ENCODE assay signal across 9 mouse cellular contexts in genomic region chr7:119795311-119795710, GRCm38 (mm10). TPM values are rescaled to one million over a fixed set of nuclear protein-coding genes. Genes with fewer than 3 reads are reported as not detected.
DNase-seq lines count a peak whose midpoint lies in the region; ATAC-seq lines count a peak whose summit lies in the region.
"Had no signal": no experiment of that assay in that cellular context is flagged by ENCODE, and none has a peak within 500 bp of the region (broad histone marks: within the 10 kb centered on the region; RNA-seq: fewer than 3 reads in every experiment).

No protein-coding gene starts in this region.

- peak overlapping the region; percentile 16; the same call in 1 of the 2 replicates for H3K9ac ChIP-seq in heart, embryonic 11.5 days (ENCODE audit: low read depth, low read length)
- H3K9ac ChIP-seq in forebrain, embryonic 16.5 days (replicated peaks; ENCODE audit: low read depth, low read length) = no peak overlapping the region
- H3K9ac ChIP-seq in liver, embryonic 16.5 days (ENCODE audit: low read depth, low read length) = peak overlapping the region; percentile 10

- intact Hi-C loops in left cerebral cortex, postnatal 25 days (cut with DNase I) = no loop called here

- DNase-seq in heart, adult 8-10 months (ENCODE audit: low spot score) = no peak
- DNase-seq in A20 (ENCODE audit: low read depth, low spot score) = peak; percentile 31
- no peak for DNase-seq in thymus, postnatal 25 days
- no peak for DNase-seq in right cerebral cortex, adult 2 months (ENCODE audit: low spot score in 2 of 2)
- no peak for DNase-seq in left cerebral cortex, postnatal 25 days (ENCODE audit: low spot score in 2 of 2)

- H3K27me3 ChIP-seq in heart, embryonic 11.5 days (ENCODE audit: control insufficient read depth, insufficient read depth, low read length) = no peaks in the 10 kb centered on the region
- H3K27me3 ChIP-seq in forebrain, embryonic 16.5 days (replicated peaks; ENCODE audit: control insufficient read depth, insufficient read depth, low read length) = no peaks in the 10 kb centered on the region
- H3K27me3 ChIP-seq in liver, embryonic 16.5 days (ENCODE audit: control insufficient read depth, insufficient read depth, low read depth, low read length) = no peaks in the 10 kb centered on the region

- H3K36me3 ChIP-seq in heart, embryonic 11.5 days (ENCODE audit: control insufficient read depth, insufficient read depth, low read length) = no peaks in the 10 kb centered on the region
- H3K36me3 ChIP-seq in forebrain, embryonic 16.5 days (ENCODE audit: control insufficient read depth, insufficient read depth) = no peaks in the 10 kb centered on the region
- no peaks in the 10 kb centered on the region for H3K36me3 ChIP-seq in liver, embryonic 16.5 days (ENCODE audit: control insufficient read depth, insufficient read depth)

- H3K27ac ChIP-seq in heart, embryonic 11.5 days (ENCODE audit: low read depth, low read length) = no peak overlapping the region
- no peak overlapping the region for H3K27ac ChIP-seq in forebrain, embryonic 16.5 days (ENCODE audit: low read length)
- H3K27ac ChIP-seq in liver, embryonic 16.5 days (ENCODE audit: low read length) = peak overlapping the region; percentile 55; the same call in 1 of the 2 replicates

- H3K9me3 ChIP-seq in heart, embryonic 11.5 days (replicated peaks; ENCODE audit: control insufficient read depth, low read length) = no peaks in the 10 kb centered on the region
- H3K9me3 ChIP-seq in forebrain, embryonic 16.5 days (ENCODE audit: control insufficient read depth, low read length) = no peaks in the 10 kb centered on the region
- H3K9me3 ChIP-seq in liver, embryonic 16.5 days (replicated peaks; ENCODE audit: control insufficient read depth, low read length) = no peaks in the 10 kb centered on the region

- peak overlapping the region; percentile 21 for H3K4me3 ChIP-seq in heart, embryonic 11.5 days (ENCODE audit: low read depth, low read length)
- H3K4me3 ChIP-seq in forebrain, embryonic 16.5 days (replicated peaks; ENCODE audit: low read length) = no peak overlapping the region; the same call in 1 of the 2 replicates
- peak overlapping the region; percentile 55 for H3K4me3 ChIP-seq in liver, embryonic 16.5 days (ENCODE audit: low read depth, low read length)

- no peaks in the 10 kb centered on the region for H3K4me1 ChIP-seq in heart, embryonic 11.5 days (ENCODE audit: control insufficient read depth, insufficient read depth, low read length)
- peaks cover 8% of the 10 kb centered on the region for H3K4me1 ChIP-seq in forebrain, embryonic 16.5 days (replicated peaks; ENCODE audit: control insufficient read depth, insufficient read depth, low read length)
- peaks cover 8% of the 10 kb centered on the region for H3K4me1 ChIP-seq in liver, embryonic 16.5 days (ENCODE audit: control insufficient read depth, low read depth, low read length)

- no peak for ATAC-seq in heart, embryonic 11.5 days (replicated peaks; ENCODE audit: insufficient number of reproducible peaks, low FRiP score, low TSS enrichment)
- no peak for ATAC-seq in forebrain, embryonic 16.5 days
- peak; percentile 32 for ATAC-seq in liver, embryonic 16.5 days (ENCODE audit: low read depth)

- peak overlapping the region; percentile 47 for H3K4me2 ChIP-seq in heart, embryonic 11.5 days
- H3K4me2 ChIP-seq in forebrain, embryonic 16.5 days (ENCODE audit: low read length) = peak overlapping the region; percentile 18; the same call in 1 of the 2 replicates
- H3K4me2 ChIP-seq in liver, embryonic 16.5 days (ENCODE audit: low read depth, low read length) = peak overlapping the region; percentile 67

RNA-seq across cellular contexts. Expression of gene Eri2, which starts 1.5 kb away (rescaled TPM):
- 16.3 and 16.5 TPM in 2 replicates for polyA plus RNA-seq in heart, embryonic 11.5 days (2014; fragmentation: Nextera tagmentation; extraction: Ambion mirVana)
- 1 to 10 TPM; 1.4 to 2.8 (median 2.1) TPM for total RNA-seq in heart, adult 8-10 months (2022)
- 23.1 and 25.6 TPM in 2 replicates for polyA plus RNA-seq in forebrain, embryonic 16.5 days (2015; fragmentation: Nextera tagmentation; extraction: Ambion mirVana)
- polyA plus RNA-seq in liver, embryonic 16.5 days (2015; fragmentation: Nextera tagmentation; extraction: Ambion mirVana) = 11.0 and 12.0 TPM in 2 replicates
- total RNA-seq in left cerebral cortex, postnatal 25 days (2021) = 1 to 10 TPM; 7.7 to 8.4 TPM

RNA-seq across cellular contexts. Expression of gene Rexo5, which starts 1.5 kb away (rescaled TPM):
- 16.2 and 19.0 TPM in 2 replicates for polyA plus RNA-seq in heart, embryonic 11.5 days (2014; fragmentation: Nextera tagmentation; extraction: Ambion mirVana)
- 1 to 10 TPM; 1.1 to 3.3 (median 2.4) TPM for total RNA-seq in heart, adult 8-10 months (2022)
- 10.8 and 14.2 TPM in 2 replicates for polyA plus RNA-seq in forebrain, embryonic 16.5 days (2015; fragmentation: Nextera tagmentation; extraction: Ambion mirVana)
- 11.9 and 13.7 TPM in 2 replicates for polyA plus RNA-seq in liver, embryonic 16.5 days (2015; fragmentation: Nextera tagmentation; extraction: Ambion mirVana)
- 1 to 10 TPM in 1 of 2 experiments, under 1 TPM in 1; 0.55 to 2.2 TPM for total RNA-seq in left cerebral cortex, postnatal 25 days (2021)

RNA-seq across cellular contexts. Expression of gene Acsm3, which starts 34.6 kb away (rescaled TPM):
- 0.11 and 1.2 TPM in 2 replicates for polyA plus RNA-seq in heart, embryonic 11.5 days (2014; fragmentation: Nextera tagmentation; extraction: Ambion mirVana)
- total RNA-seq in heart, adult 8-10 months (2022) = under 1 TPM; 0.20 to 0.47 (median 0.32) TPM
- not detected in 2 replicates for polyA plus RNA-seq in forebrain, embryonic 16.5 days (2015; fragmentation: Nextera tagmentation; extraction: Ambion mirVana)
- polyA plus RNA-seq in liver, embryonic 16.5 days (2015; fragmentation: Nextera tagmentation; extraction: Ambion mirVana) = 6.1 and 8.0 TPM in 2 replicates
- total RNA-seq in left cerebral cortex, postnatal 25 days (2021) = not detected
- total RNA-seq: gastrocnemius, postnatal 4 days had no signal
